Mouse (Mus musculus) forebrain, postnatal 0 days (tissue): ENCODE measurements around the gene Wnk2. TPM values are rescaled to one million over a fixed set of nuclear protein-coding genes. Genes with fewer than 3 reads are reported as not detected.
A peak's percentile ranks its signal among the peaks of the same experiment; 100 is the strongest.

ENCODE experiments used
- ATAC-seq: fragments of 200-750 bp; cut with Nextera tagmentation; 2 replicates; pipeline ENCODE4 v1.8.0; 2017; ENCODE audit warnings: mild to moderate bottlenecking, moderate library complexity
- DNase-seq: peaks from one replicate; pipeline ENCODE4 v3.0.0-alpha.2; 2015
- H3K27ac ChIP-seq: fragments of 300-500 bp; sonication (generic); 2 replicates; pipeline ENCODE4 v1.5.1; 2014; ENCODE audit warnings: low read depth, mild to moderate bottlenecking, antibody characterized with exemption, low read length, moderate library complexity, mixed read lengths
- H3K27me3 ChIP-seq: fragments of 300-500 bp; sonication (generic); 2 replicates; pipeline ENCODE4 v1.6.1; 2014; ENCODE audit warnings: mild to moderate bottlenecking, low read length, mixed read lengths; ENCODE audit not compliant: insufficient read depth
- H3K36me3 ChIP-seq: fragments of 300-500 bp; sonication (generic); 2 replicates; pipeline ENCODE4 v1.6.1; 2014; ENCODE audit warnings: mild to moderate bottlenecking, moderate library complexity; ENCODE audit not compliant: insufficient read depth
- H3K4me1 ChIP-seq: fragments of 300-500 bp; sonication (generic); 2 replicates; pipeline ENCODE4 v1.6.1; 2014; ENCODE audit warnings: antibody characterized with exemption; ENCODE audit not compliant: insufficient read depth
- H3K4me2 ChIP-seq: fragments of 300-500 bp; sonication (generic); 2 replicates; pipeline ENCODE4 v1.6.1; 2014; ENCODE audit warnings: low read depth, mild to moderate bottlenecking, moderate library complexity
- H3K4me3 ChIP-seq: fragments of 300-500 bp; sonication (generic); 2 replicates; pipeline ENCODE4 v1.5.1; 2014; ENCODE audit warnings: low read depth, low read length, mixed read lengths
- H3K9ac ChIP-seq: fragments of 300-500 bp; sonication (generic); 2 replicates; pipeline ENCODE4 v1.6.1; 2014; ENCODE audit warnings: mild to moderate bottlenecking
- H3K9me3 ChIP-seq: fragments of 300-500 bp; sonication (generic); 2 replicates; pipeline ENCODE4 v1.6.1; 2016; ENCODE audit warnings: low read length
- CTCF ChIP-seq: sonication (generic); IDR thresholded peaks from 2 replicates; pipeline ENCODE4 v1.5.1; 2016; ENCODE audit warnings: antibody characterized with exemption, control low read depth, low read depth
- WGBS: fragments of 180-500 bp; shearing (Covaris S2); extraction: QIAGEN DNeasy Blood & Tissue Kit; methylation state at CpG from one replicate; pipeline ENCODE4 v1.1.7; 2014; 5-methylcytosine and 5-hydroxymethylcytosine counted together
- polyA plus RNA-seq: library from polyadenylated mRNA; unstranded; fragments of >200 nt; fragmentation: Nextera tagmentation; extraction: Ambion mirVana; gene quantifications from 2 replicates; pipeline ENCODE4 v1.2.1, GENCODE M21; 2015
- total RNA-seq: library from RNA; depleted of rRNA; stranded (reverse); fragments of >200 nt; gene quantifications from 2 replicates; pipeline ENCODE4 v1.2.3, GENCODE M21; 2014

The Wnk2 gene
- total and polyA plus RNA-seq, 2 experiments from 2014 or later: 15.2 to 46.6 TPM

DNA sequence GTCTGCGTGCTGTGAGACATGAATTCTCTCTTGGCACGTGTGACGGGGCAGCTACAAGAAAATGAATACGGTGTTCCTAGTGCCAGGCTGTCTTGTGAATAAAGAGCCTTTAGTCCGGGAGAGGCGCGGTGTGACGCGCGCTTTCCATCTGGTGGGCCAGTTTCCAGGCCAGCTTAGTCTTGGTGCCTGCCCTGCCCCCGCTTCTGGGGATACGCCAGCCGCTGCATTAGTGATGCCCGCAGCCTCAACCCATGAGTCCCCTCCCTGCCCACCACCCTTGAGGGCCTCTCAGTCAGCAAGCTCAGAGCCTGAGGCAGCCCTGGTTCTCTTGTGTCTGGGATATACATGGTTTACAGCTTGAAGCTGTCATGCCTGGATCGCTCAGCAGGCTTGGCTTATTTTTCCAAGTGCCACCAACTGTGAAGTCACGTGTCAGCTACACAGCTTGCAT is 131.5 kb downstream of the Wnk2 start:
- Histone ChIP-seq H3K9me3 (no peaks in the 10 kb centered on the region), H3K4me2 (peak overlapping the region; percentile 53), H3K4me3 (peak overlapping the region; percentile 27), H3K4me1 (peaks cover 16% of the 10 kb centered on the region), H3K9ac (peak overlapping the region; percentile 45), H3K27ac (peak overlapping the region; percentile 95), H3K27me3 (no peaks in the 10 kb centered on the region), H3K36me3 (no peaks in the 10 kb centered on the region)
- WGBS: 0% methylated on average over 16 of the region's 16 CpGs
- peak; percentile 36 for TF ChIP-seq CTCF
- ATAC-seq: peak; percentile 90
- DNase-seq: peak; percentile 94

GRCm38 (mm10) chr13:49015366-49016306 is 132.2 kb downstream of the Wnk2 start:
- no peaks in the 10 kb centered on the region for H3K9me3 ChIP-seq
- H3K9ac ChIP-seq: peak overlapping the region; percentile 45
- peak overlapping the region; percentile 27 for H3K4me3 ChIP-seq
- peak overlapping the region; percentile 53 for H3K4me2 ChIP-seq
- DNase-seq (peak; percentile 35), ATAC-seq (peak; percentile 72)
- TF ChIP-seq CTCF: peak; percentile 52
- no peaks in the 10 kb centered on the region for H3K27me3 ChIP-seq
- H3K36me3 ChIP-seq: no peaks in the 10 kb centered on the region
- WGBS: 2% methylated on average over 30 of the region's 30 CpGs
- H3K4me1 ChIP-seq: peaks cover 16% of the 10 kb centered on the region
- H3K27ac ChIP-seq: peak overlapping the region; percentile 95

- no peak for TF ChIP-seq CTCF
- no peaks in the 10 kb centered on the region for H3K9me3 ChIP-seq
- H3K27ac ChIP-seq: no peak overlapping the region
- DNase-seq (no peak), ATAC-seq (no peak)
- no peak overlapping the region for H3K9ac ChIP-seq
- H3K36me3 ChIP-seq: no peaks in the 10 kb centered on the region
- H3K27me3 ChIP-seq: no peaks in the 10 kb centered on the region
- no peak overlapping the region for H3K4me3 ChIP-seq
- H3K4me1 ChIP-seq: peaks cover 16% of the 10 kb centered on the region
- H3K4me2 ChIP-seq: no peak overlapping the region
- 19% methylated on average over 5 of the region's 5 CpGs for WGBS
Measured at GRCm38 (mm10) chr13:49013206-49013794, 134.5 kb downstream of the Wnk2 start.

DNA sequence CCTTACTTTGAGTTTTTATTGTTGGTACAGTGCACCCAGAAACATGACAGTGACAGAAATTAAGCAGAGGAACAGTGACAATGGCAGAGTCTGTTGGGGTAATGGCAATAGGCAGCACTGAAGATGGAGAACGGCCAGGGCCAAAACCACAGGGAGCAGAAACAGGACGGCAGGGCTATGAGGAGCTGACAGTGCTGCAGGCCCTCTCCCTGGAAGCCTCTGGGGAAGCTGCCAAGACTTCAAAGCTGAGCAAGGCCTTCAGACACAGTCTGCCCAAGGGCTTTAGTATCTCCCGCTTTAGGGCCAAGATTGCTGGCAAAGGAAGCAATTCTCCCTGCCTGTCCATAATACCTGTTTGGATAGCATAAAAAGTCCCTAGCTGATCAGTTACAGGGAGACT is 146.1 kb downstream of the Wnk2 start:
- no peak for TF ChIP-seq CTCF
- DNase-seq: peak; percentile 21

DNA sequence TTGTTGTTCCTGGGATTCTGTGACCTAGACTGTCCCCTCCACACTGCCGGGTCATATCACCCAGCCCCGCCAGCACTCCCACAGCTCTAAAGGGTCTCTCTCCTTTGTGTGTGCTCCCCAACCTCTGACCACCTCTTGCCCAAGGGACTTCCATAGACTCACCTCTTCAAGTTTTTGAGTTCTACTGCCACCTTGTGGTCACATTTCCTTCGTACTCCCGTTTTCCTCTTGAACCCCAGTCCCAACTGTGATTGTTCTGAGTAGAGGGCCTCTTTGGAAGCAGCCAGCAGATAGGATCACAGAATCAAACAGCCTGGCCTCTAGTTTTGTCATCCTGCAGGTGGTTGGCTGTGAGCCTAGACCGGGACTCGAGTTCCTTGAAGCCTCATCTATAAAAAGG is 149.2 kb downstream of the Wnk2 start:
- TF ChIP-seq CTCF: peak; percentile 68
- H3K4me1 ChIP-seq: peaks cover 5% of the 10 kb centered on the region; the same call in 1 of the 2 replicates
- H3K27me3 ChIP-seq: no peaks in the 10 kb centered on the region
- H3K4me2 ChIP-seq: no peak overlapping the region
- H3K4me3 ChIP-seq: no peak overlapping the region
- H3K27ac ChIP-seq: no peak overlapping the region
- no peaks in the 10 kb centered on the region for H3K36me3 ChIP-seq
- no peaks in the 10 kb centered on the region for H3K9me3 ChIP-seq
- no peak overlapping the region for H3K9ac ChIP-seq
- DNase-seq: peak; percentile 69
- no peak for ATAC-seq
- WGBS: 18% methylated on average over 6 of the region's 6 CpGs

More for the DNA sequence above, 146.1 kb downstream of the Wnk2 start:
- Histone ChIP-seq H3K27me3 (no peaks in the 10 kb centered on the region), H3K9me3 (no peaks in the 10 kb centered on the region), H3K4me1 (no peaks in the 10 kb centered on the region), H3K4me3 (no peak overlapping the region), H3K27ac (no peak overlapping the region), H3K9ac (no peak overlapping the region), H3K4me2 (no peak overlapping the region), H3K36me3 (no peaks in the 10 kb centered on the region)
- ATAC-seq: 0 out of 2 replicates have a peak, but pooled peaks have one; percentile 16
- WGBS: 25% methylated on average over 3 of the region's 3 CpGs

DNA sequence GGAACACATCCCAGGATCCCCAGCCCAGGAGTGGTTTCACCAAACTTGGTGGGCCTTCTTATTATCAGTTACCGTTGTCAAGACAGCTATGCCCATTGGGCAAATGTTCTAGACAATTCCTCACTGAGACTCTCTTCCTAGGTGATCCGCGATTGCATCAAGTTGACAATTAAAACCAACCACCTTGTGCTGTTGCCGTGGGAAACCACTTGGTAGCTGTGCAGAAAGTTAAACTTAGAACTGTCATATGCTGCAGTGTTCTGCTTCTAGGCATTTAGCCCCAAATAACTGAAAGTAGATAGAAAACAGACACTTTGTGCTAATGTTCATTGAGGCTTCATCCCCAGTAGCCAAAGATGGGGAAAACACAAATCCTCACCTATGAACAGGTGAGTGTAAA is 151.1 kb downstream of the Wnk2 start:
- H3K4me2 ChIP-seq: no peak overlapping the region
- DNase-seq (peak; percentile 30), ATAC-seq (peak; percentile 32; the same call in 1 of the 2 replicates)
- peaks cover 5% of the 10 kb centered on the region; the same call in 1 of the 2 replicates for H3K4me1 ChIP-seq
- H3K27me3 ChIP-seq: no peaks in the 10 kb centered on the region
- 64% methylated on average over 4 of the region's 4 CpGs for WGBS
- H3K9ac ChIP-seq: no peak overlapping the region
- H3K36me3 ChIP-seq: no peaks in the 10 kb centered on the region
- no peak overlapping the region for H3K4me3 ChIP-seq
- no peak for TF ChIP-seq CTCF
- no peaks in the 10 kb centered on the region for H3K9me3 ChIP-seq
- H3K27ac ChIP-seq: no peak overlapping the region

DNA sequence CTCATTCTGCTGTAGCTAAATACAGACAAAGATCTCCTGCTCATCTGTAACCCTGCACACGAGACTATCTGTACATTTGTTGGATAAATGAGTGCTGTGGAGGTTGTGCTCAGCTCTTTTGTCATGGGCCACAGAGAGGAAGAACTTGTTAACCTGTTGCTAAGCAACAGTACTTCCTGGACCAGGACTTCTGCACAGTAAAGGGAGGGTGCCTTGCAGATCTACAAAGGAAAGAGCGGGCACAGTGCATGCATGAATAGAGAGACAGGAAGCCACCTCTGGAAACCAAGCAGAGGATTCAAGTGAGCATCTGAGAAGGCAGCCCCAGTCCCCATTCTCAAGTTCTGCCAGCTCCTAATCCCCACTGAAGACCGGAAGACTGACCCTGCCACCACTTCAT is 152.9 kb downstream of the Wnk2 start:
- no peak for TF ChIP-seq CTCF

More for the DNA sequence above, 152.9 kb downstream of the Wnk2 start:
- no peaks in the 10 kb centered on the region for H3K9me3 ChIP-seq
- no peak overlapping the region for H3K4me3 ChIP-seq
- peaks cover 5% of the 10 kb centered on the region; the same call in 1 of the 2 replicates for H3K4me1 ChIP-seq
- peak; percentile 32 for DNase-seq
- H3K36me3 ChIP-seq: no peaks in the 10 kb centered on the region
- H3K27ac ChIP-seq: no peak overlapping the region
- H3K27me3 ChIP-seq: no peaks in the 10 kb centered on the region
- WGBS: 2% methylated on average over 3 of the region's 3 CpGs
- ATAC-seq: peak; percentile 70
- H3K9ac ChIP-seq: no peak overlapping the region
- no peak overlapping the region for H3K4me2 ChIP-seq
